Mouse (Mus musculus): ENCODE measurements around the gene Olfr679. TPM values are rescaled to one million over a fixed set of nuclear protein-coding genes. Genes with fewer than 3 reads are reported as not detected.
"Not testable (repeated sequence)": the region's sequence is repeated elsewhere in the genome, so short reads cannot be mapped to it uniquely, and the experiment has no call there.

Gene Olfr679
- polyA plus RNA-seq (2014; fragmentation: Nextera tagmentation; extraction: Ambion mirVana) = not detected in 2 replicates

- H3K4me2 ChIP-seq (ENCODE audit: low read depth, low read length) = no peak within 1 kb of the TSS
- WGBS = 67% methylated on average over 1 of the region's 1 CpGs
Measured at GRCm38 (mm10) chr7:105080905-105081304, at the start of gene Olfr679. Gene Olfr679 (plus strand): TSS chr7:105081205.

GRCm38 (mm10) chr7:105032398-105032797 is 48.6 kb upstream of the Olfr679 start, which contains the start of gene Olfr676:
Gene Olfr676 (plus strand): TSS chr7:105032698.
- ATAC-seq (ENCODE audit: low read depth) = no peak
- H3K9me3 ChIP-seq (ENCODE audit: control insufficient read depth, low read length) = no peaks in the 10 kb centered on the region
- no peaks in the 10 kb centered on the region for H3K27me3 ChIP-seq (ENCODE audit: control insufficient read depth, insufficient read depth, low read length)

More at GRCm38 (mm10) chr7:105080905-105081304, at the start of gene Olfr679:
- Histone ChIP-seq H3K4me1 (ENCODE audit: control insufficient read depth, insufficient read depth, low read length) (no peaks in the 10 kb centered on the region), H3K36me3 (ENCODE audit: control insufficient read depth, insufficient read depth, low read length) (no peaks in the 10 kb centered on the region), H3K9ac (replicated peaks; ENCODE audit: low read depth, low read length) (no peak within 1 kb of the TSS), H3K4me3 (ENCODE audit: low read depth, low read length) (no peak within 1 kb of the TSS), H3K27me3 (ENCODE audit: control insufficient read depth, insufficient read depth, low read length) (no peaks in the 10 kb centered on the region), H3K9me3 (ENCODE audit: control insufficient read depth, low read length) (no peaks in the 10 kb centered on the region), H3K27ac (ENCODE audit: low read depth, low read length) (no peak within 1 kb of the TSS)
- no peak for ATAC-seq (ENCODE audit: low read depth)

GRCm38 (mm10) chr7:105033836-105034235 is 47.2 kb upstream of the Olfr679 start:
- H3K4me2 ChIP-seq (ENCODE audit: low read depth, low read length); H3K27me3 ChIP-seq (ENCODE audit: control insufficient read depth, insufficient read depth, low read length); H3K9ac ChIP-seq (replicated peaks; ENCODE audit: low read depth, low read length); H3K27ac ChIP-seq (ENCODE audit: low read depth, low read length); H3K4me1 ChIP-seq (ENCODE audit: control insufficient read depth, insufficient read depth, low read length); H3K36me3 ChIP-seq (ENCODE audit: control insufficient read depth, insufficient read depth, low read length); H3K4me3 ChIP-seq (ENCODE audit: low read depth, low read length); H3K9me3 ChIP-seq (ENCODE audit: control insufficient read depth, low read length): not testable (repeated sequence)
- 0 out of 2 replicates have a peak, but pooled peaks have one; percentile 58 for ATAC-seq (ENCODE audit: low read depth)
- WGBS = 48% methylated on average over 5 of the region's 5 CpGs

More at GRCm38 (mm10) chr7:105032398-105032797, 48.6 kb upstream of the Olfr679 start, which contains the start of gene Olfr676:
- Histone ChIP-seq H3K36me3 (ENCODE audit: control insufficient read depth, insufficient read depth, low read length) (no peaks in the 10 kb centered on the region), H3K9ac (replicated peaks; ENCODE audit: low read depth, low read length) (no peak within 1 kb of the TSS), H3K4me3 (ENCODE audit: low read depth, low read length) (no peak within 1 kb of the TSS), H3K4me2 (ENCODE audit: low read depth, low read length) (no peak within 1 kb of the TSS), H3K27ac (ENCODE audit: low read depth, low read length) (no peak within 1 kb of the TSS), H3K4me1 (ENCODE audit: control insufficient read depth, insufficient read depth, low read length) (no peaks in the 10 kb centered on the region)

- ATAC-seq (ENCODE audit: low read depth) = no peak
Measured at GRCm38 (mm10) chr7:105058951-105059350, 22.1 kb upstream of the Olfr679 start.

GRCm38 (mm10) chr7:105064175-105064574 is 16.8 kb upstream of the Olfr679 start, which contains the start of gene Olfr678:
Gene Olfr678 (plus strand): TSS chr7:105064475.
- Histone ChIP-seq H3K4me2 (ENCODE audit: low read depth, low read length) (no peak within 1 kb of the TSS), H3K27ac (ENCODE audit: low read depth, low read length) (no peak within 1 kb of the TSS), H3K4me1 (ENCODE audit: control insufficient read depth, insufficient read depth, low read length) (no peaks in the 10 kb centered on the region), H3K9me3 (ENCODE audit: control insufficient read depth, low read length) (no peaks in the 10 kb centered on the region), H3K36me3 (ENCODE audit: control insufficient read depth, insufficient read depth, low read length) (no peaks in the 10 kb centered on the region), H3K9ac (replicated peaks; ENCODE audit: low read depth, low read length) (no peak within 1 kb of the TSS), H3K4me3 (ENCODE audit: low read depth, low read length) (no peak within 1 kb of the TSS), H3K27me3 (ENCODE audit: control insufficient read depth, insufficient read depth, low read length) (no peaks in the 10 kb centered on the region)
- WGBS = 96% methylated on average over 1 of the region's 1 CpGs
- ATAC-seq (ENCODE audit: low read depth) = no peak

More at GRCm38 (mm10) chr7:105058951-105059350, 22.1 kb upstream of the Olfr679 start:
- Histone ChIP-seq H3K9me3 (ENCODE audit: control insufficient read depth, low read length) (no peaks in the 10 kb centered on the region), H3K4me2 (ENCODE audit: low read depth, low read length) (no peak overlapping the region), H3K27ac (ENCODE audit: low read depth, low read length) (no peak overlapping the region), H3K27me3 (ENCODE audit: control insufficient read depth, insufficient read depth, low read length) (no peaks in the 10 kb centered on the region), H3K9ac (replicated peaks; ENCODE audit: low read depth, low read length) (no peak overlapping the region), H3K4me3 (ENCODE audit: low read depth, low read length) (no peak overlapping the region), H3K4me1 (ENCODE audit: control insufficient read depth, insufficient read depth, low read length) (no peaks in the 10 kb centered on the region), H3K36me3 (ENCODE audit: control insufficient read depth, insufficient read depth, low read length) (no peaks in the 10 kb centered on the region)

GRCm38 (mm10) chr7:105092717-105093116 is 11.7 kb downstream of the Olfr679 start, which contains the start of gene Olfr680-ps1:
Gene Olfr680-ps1 (minus strand): TSS chr7:105092817.
- not testable (repeated sequence) for ATAC-seq (ENCODE audit: low read depth); H3K9ac ChIP-seq (replicated peaks; ENCODE audit: low read depth, low read length); H3K4me3 ChIP-seq (ENCODE audit: low read depth, low read length); H3K27ac ChIP-seq (ENCODE audit: low read depth, low read length); H3K27me3 ChIP-seq (ENCODE audit: control insufficient read depth, insufficient read depth, low read length); H3K4me2 ChIP-seq (ENCODE audit: low read depth, low read length); H3K9me3 ChIP-seq (ENCODE audit: control insufficient read depth, low read length); H3K36me3 ChIP-seq (ENCODE audit: control insufficient read depth, insufficient read depth, low read length); H3K4me1 ChIP-seq (ENCODE audit: control insufficient read depth, insufficient read depth, low read length)

GRCm38 (mm10) chr7:105116536-105116935 is 35.5 kb downstream of the Olfr679 start, which contains the start of gene Olfr681:
Gene Olfr681 (plus strand): TSS chr7:105116836.
- no peak within 1 kb of the TSS for H3K4me3 ChIP-seq (ENCODE audit: low read depth, low read length)
- no peak within 1 kb of the TSS for H3K4me2 ChIP-seq (ENCODE audit: low read depth, low read length)
- no peak for ATAC-seq (ENCODE audit: low read depth)
- H3K9me3 ChIP-seq (ENCODE audit: control insufficient read depth, low read length) = no peaks in the 10 kb centered on the region
- H3K9ac ChIP-seq (replicated peaks; ENCODE audit: low read depth, low read length) = no peak within 1 kb of the TSS
- H3K36me3 ChIP-seq (ENCODE audit: control insufficient read depth, insufficient read depth, low read length) = no peaks in the 10 kb centered on the region
- H3K4me1 ChIP-seq (ENCODE audit: control insufficient read depth, insufficient read depth, low read length) = no peaks in the 10 kb centered on the region
- H3K27ac ChIP-seq (ENCODE audit: low read depth, low read length) = no peak within 1 kb of the TSS
- no peaks in the 10 kb centered on the region for H3K27me3 ChIP-seq (ENCODE audit: control insufficient read depth, insufficient read depth, low read length)

Other genes with a start within 250 kb of the Olfr679 start
- gene Usp17lb, start 238.6 kb upstream of the Olfr679 start, polyA plus RNA-seq (2014; fragmentation: Nextera tagmentation; extraction: Ambion mirVana) = not detected in 2 replicates
- not detected in 2 replicates for gene Usp17la, start 224.2 kb upstream of the Olfr679 start, polyA plus RNA-seq (2014; fragmentation: Nextera tagmentation; extraction: Ambion mirVana)
- gene Olfr665, start 203.2 kb upstream of the Olfr679 start, polyA plus RNA-seq (2014; fragmentation: Nextera tagmentation; extraction: Ambion mirVana) = not detected in 2 replicates
- not detected in 2 replicates for gene Olfr666, start 185.3 kb upstream of the Olfr679 start, polyA plus RNA-seq (2014; fragmentation: Nextera tagmentation; extraction: Ambion mirVana)
- not detected in 2 replicates for gene Olfr667, start 159.7 kb upstream of the Olfr679 start, polyA plus RNA-seq (2014; fragmentation: Nextera tagmentation; extraction: Ambion mirVana)
- gene Olfr668, start 153.1 kb upstream of the Olfr679 start, polyA plus RNA-seq (2014; fragmentation: Nextera tagmentation; extraction: Ambion mirVana) = not detected in 2 replicates
- gene Olfr669, start 147.0 kb upstream of the Olfr679 start, polyA plus RNA-seq (2014; fragmentation: Nextera tagmentation; extraction: Ambion mirVana) = not detected in 2 replicates
- gene Olfr670, start 118.6 kb upstream of the Olfr679 start, polyA plus RNA-seq (2014; fragmentation: Nextera tagmentation; extraction: Ambion mirVana) = not detected in 2 replicates
- gene Olfr671, start 102.1 kb upstream of the Olfr679 start, polyA plus RNA-seq (2014; fragmentation: Nextera tagmentation; extraction: Ambion mirVana) = not detected in 2 replicates
- not detected in 2 replicates for gene Olfr672, start 79.2 kb upstream of the Olfr679 start, polyA plus RNA-seq (2014; fragmentation: Nextera tagmentation; extraction: Ambion mirVana)
- not detected in 2 replicates for gene Olfr675, start 52.7 kb upstream of the Olfr679 start, polyA plus RNA-seq (2014; fragmentation: Nextera tagmentation; extraction: Ambion mirVana)
- not detected in 2 replicates for gene Olfr676, start 48.5 kb upstream of the Olfr679 start, polyA plus RNA-seq (2014; fragmentation: Nextera tagmentation; extraction: Ambion mirVana)
- gene Olfr677, start 29.8 kb upstream of the Olfr679 start, polyA plus RNA-seq (2014; fragmentation: Nextera tagmentation; extraction: Ambion mirVana) = not detected in 2 replicates
- gene Olfr678, start 16.7 kb upstream of the Olfr679 start, polyA plus RNA-seq (2014; fragmentation: Nextera tagmentation; extraction: Ambion mirVana) = not detected in 2 replicates
- not detected in 2 replicates for gene Olfr680-ps1, start 11.6 kb downstream of the Olfr679 start, polyA plus RNA-seq (2014; fragmentation: Nextera tagmentation; extraction: Ambion mirVana)
- gene Olfr681, start 35.6 kb downstream of the Olfr679 start, polyA plus RNA-seq (2014; fragmentation: Nextera tagmentation; extraction: Ambion mirVana) = not detected in 2 replicates
- not detected in 2 replicates for gene Olfr683, start 65.8 kb downstream of the Olfr679 start, polyA plus RNA-seq (2014; fragmentation: Nextera tagmentation; extraction: Ambion mirVana)
- not detected in 2 replicates for gene Olfr684, start 82.4 kb downstream of the Olfr679 start, polyA plus RNA-seq (2014; fragmentation: Nextera tagmentation; extraction: Ambion mirVana)
- not detected in 2 replicates for gene Olfr685, start 104.8 kb downstream of the Olfr679 start, polyA plus RNA-seq (2014; fragmentation: Nextera tagmentation; extraction: Ambion mirVana)
- not detected in 2 replicates for gene Olfr686, start 126.3 kb downstream of the Olfr679 start, polyA plus RNA-seq (2014; fragmentation: Nextera tagmentation; extraction: Ambion mirVana)
- gene Olfr688, start 206.9 kb downstream of the Olfr679 start, polyA plus RNA-seq (2014; fragmentation: Nextera tagmentation; extraction: Ambion mirVana) = not detected in 2 replicates
- gene Olfr689, start 230.0 kb downstream of the Olfr679 start, polyA plus RNA-seq (2014; fragmentation: Nextera tagmentation; extraction: Ambion mirVana) = not detected in 2 replicates

Data from neural tube, embryonic 14.5 days (tissue).